Mouse (Mus musculus) thymus, adult 2 months (tissue): ENCODE measurements around the gene Ankrd40. TPM values are rescaled to one million over a fixed set of nuclear protein-coding genes. Genes with fewer than 3 reads are reported as not detected.

Source experiments
- DNase-seq: peaks from one replicate; pipeline ENCODE4 v3.0.0; 2021
- H3K27ac ChIP-seq: fragments of 200-500 bp; 2 replicates; pipeline ENCODE4 v1.5.1; 2012; ENCODE audit warnings: low read length, control low read depth; ENCODE audit not compliant: control insufficient read depth, insufficient read depth
- H3K27me3 ChIP-seq: fragments of 200-500 bp; 2 replicates; pipeline ENCODE4 v1.6.1; 2012; ENCODE audit warnings: mild to moderate bottlenecking, low read length, moderate library complexity, mixed read lengths; ENCODE audit not compliant: control insufficient read depth, insufficient read depth
- H3K36me3 ChIP-seq: fragments of 200-500 bp; 2 replicates; pipeline ENCODE4 v1.6.1; 2012; ENCODE audit warnings: mild to moderate bottlenecking, low read length, moderate library complexity; ENCODE audit not compliant: control insufficient read depth, insufficient read depth
- H3K4me1 ChIP-seq: fragments of 200-500 bp; replicated peaks from 2 replicates; pipeline ENCODE4 v1.6.1; 2012; ENCODE audit warnings: low read length; ENCODE audit not compliant: control insufficient read depth, insufficient read depth
- H3K4me3 ChIP-seq: fragments of 200-500 bp; 2 replicates; pipeline ENCODE4 v1.5.1; 2012; ENCODE audit warnings: mild to moderate bottlenecking, low read length, control low read depth, moderate library complexity; ENCODE audit not compliant: control insufficient read depth, insufficient read depth
- CTCF ChIP-seq: fragments of 200-500 bp; IDR thresholded peaks from 2 replicates; pipeline ENCODE4 v1.5.1; 2012; ENCODE audit warnings: mild to moderate bottlenecking, control low read depth, low read length, moderate library complexity, borderline replicate concordance; ENCODE audit not compliant: control insufficient read depth, poor library complexity, insufficient read depth; ENCODE audit errors: extremely low read depth
- POLR2A ChIP-seq: fragments of 200-500 bp; IDR thresholded peaks from 2 replicates; pipeline ENCODE4 v1.6.1; 2012; ENCODE audit warnings: mild to moderate bottlenecking, low read length, control low read depth, moderate library complexity; ENCODE audit not compliant: control insufficient read depth, poor library complexity, insufficient read depth; ENCODE audit errors: extremely low read depth
- WGBS: fragments of 180-500 bp; shearing (Covaris S2); methylation state at CpG from one replicate; pipeline ENCODE4 v1.1.7; 2018; 5-methylcytosine and 5-hydroxymethylcytosine counted together
- polyA plus RNA-seq: library from polyadenylated mRNA; depleted of rRNA; stranded (reverse); fragments of >200 nt; gene quantifications from 2 replicates; pipeline ENCODE4 v1.2.3, GENCODE M21; 2012

Ankrd40 gene
- polyA plus RNA-seq, 1 experiment, result 120 TPM

DNA sequence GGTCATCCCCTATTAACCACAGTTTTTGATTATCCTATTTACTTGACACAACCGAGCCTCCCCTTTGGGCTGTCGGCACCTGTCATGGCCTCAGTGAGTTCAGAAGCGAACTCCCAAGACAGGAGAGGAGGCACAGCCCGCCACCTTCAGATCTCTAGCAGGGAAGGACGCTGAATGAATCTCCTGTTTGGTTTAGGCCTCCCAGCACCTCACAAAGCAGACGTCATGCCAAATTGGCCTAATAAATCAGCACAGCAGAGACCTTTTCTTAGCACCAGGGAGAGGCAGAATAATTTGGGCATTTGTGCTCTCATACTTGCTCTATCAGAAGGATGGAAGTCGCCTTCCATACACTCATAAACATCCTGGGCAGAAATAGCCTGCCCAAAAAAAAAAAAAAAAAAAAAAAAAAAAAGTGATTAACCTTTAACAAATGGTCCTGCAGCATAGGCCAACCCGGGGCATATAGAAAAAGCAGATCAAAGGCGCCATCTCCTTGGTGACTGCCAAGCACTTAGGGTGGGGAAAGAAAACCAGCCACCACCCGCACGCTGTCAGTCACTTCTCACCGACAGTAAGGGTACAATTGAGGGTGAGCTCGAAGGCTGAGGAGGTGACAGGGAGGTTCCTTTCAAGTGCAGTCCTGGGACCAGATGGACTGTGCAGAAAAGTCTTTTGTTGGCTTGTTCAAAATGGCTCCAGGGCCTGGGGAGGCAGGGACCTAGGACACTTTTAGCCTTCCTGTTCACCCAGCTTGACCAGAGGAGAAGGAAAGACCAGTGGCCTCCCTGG is 14.5 kb downstream of the Ankrd40 start:
- WGBS, result 85% methylated on average over 13 of the region's 13 CpGs
- no peak for DNase-seq
- Histone ChIP-seq H3K4me3 (no peak overlapping the region), H3K27ac (no peak overlapping the region), H3K27me3 (no peaks in the 10 kb centered on the region), H3K4me1 (peaks cover 32% of the 10 kb centered on the region), H3K36me3 (peaks cover 18% of the 10 kb centered on the region)
- no peak for TF ChIP-seq CTCF
- TF ChIP-seq POLR2A, result no peak

DNA sequence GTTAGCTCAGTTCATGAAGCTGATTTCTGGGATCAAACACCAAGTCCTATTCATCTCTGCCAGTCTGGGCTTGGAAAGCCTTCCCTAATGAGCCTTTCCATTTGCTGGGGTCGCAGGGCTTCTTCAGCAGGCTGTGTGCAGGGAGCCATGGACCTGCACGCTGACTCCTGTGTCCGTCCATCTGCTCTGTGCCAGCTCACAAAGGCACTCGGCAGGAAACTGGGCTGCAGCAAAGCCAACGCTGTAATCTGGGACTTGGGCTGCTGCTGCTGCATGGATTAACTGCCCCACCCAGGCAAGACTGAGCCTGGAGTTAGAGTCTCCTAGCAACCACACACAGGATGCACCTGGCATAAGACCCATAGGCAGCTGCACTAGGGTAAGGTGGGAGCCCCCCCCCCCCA is 16.2 kb downstream of the Ankrd40 start:
- Histone ChIP-seq H3K36me3 (peaks cover 12% of the 10 kb centered on the region), H3K27me3 (no peaks in the 10 kb centered on the region), H3K4me3 (no peak overlapping the region), H3K4me1 (peaks cover 32% of the 10 kb centered on the region), H3K27ac (no peak overlapping the region)
- TF ChIP-seq CTCF (no peak), POLR2A (no peak)
- DNase-seq, result peak; percentile 17
- WGBS, result 42% methylated on average over 5 of the region's 5 CpGs

DNA sequence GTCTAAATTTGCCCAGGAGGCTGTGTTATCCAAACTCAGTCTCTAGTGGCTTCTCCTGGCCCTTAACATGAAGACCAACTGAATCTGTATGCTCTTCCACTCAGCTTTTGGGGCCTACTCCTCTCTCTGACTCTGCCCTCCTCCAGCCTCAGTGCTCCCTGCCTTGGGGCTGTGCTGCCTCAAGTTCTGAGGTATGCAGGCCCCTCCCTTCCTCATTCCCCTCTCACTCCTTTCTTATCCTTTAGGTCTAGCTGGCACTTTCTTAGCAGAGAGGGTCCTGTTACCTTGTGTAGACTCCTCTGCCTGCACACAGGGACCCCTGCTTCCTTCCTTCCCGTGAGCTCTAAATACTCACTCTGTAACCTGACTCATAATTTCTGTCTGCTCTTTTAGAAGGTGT is 16.7 kb downstream of the Ankrd40 start:
- no peak for DNase-seq
- peaks cover 32% of the 10 kb centered on the region for H3K4me1 ChIP-seq
- WGBS, result 56% methylated on average over 1 of the region's 1 CpGs
- TF ChIP-seq CTCF (no peak), POLR2A (no peak)
- H3K27ac ChIP-seq, result peak overlapping the region; percentile 55
- no peaks in the 10 kb centered on the region for H3K27me3 ChIP-seq
- peaks cover 6% of the 10 kb centered on the region for H3K36me3 ChIP-seq
- no peak overlapping the region for H3K4me3 ChIP-seq

DNA sequence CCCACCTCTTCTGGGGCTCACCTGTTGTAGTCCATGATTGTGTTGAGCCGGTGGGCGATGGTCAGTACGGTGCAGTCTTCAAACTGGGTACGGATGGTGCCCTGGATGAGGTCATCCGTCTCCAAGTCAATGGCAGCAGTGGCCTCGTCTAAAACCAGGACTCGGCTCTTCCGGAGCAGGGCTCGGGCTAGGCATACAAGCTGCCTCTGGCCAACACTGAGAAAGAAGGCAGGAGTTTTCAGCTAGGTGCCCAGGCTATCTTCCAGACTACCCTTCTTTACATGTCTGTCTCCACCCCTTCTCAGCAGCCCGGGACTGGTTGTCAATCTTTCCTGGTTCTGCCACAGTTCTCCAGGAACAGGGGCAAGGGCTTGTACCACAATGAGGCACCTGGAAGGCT is 18.1 kb downstream of the Ankrd40 start:
- WGBS, result 91% methylated on average over 10 of the region's 10 CpGs
- H3K36me3 ChIP-seq, result no peaks in the 10 kb centered on the region
- no peak overlapping the region for H3K4me3 ChIP-seq
- peaks cover 32% of the 10 kb centered on the region for H3K4me1 ChIP-seq
- H3K27ac ChIP-seq, result no peak overlapping the region
- TF ChIP-seq POLR2A, result no peak
- TF ChIP-seq CTCF, result no peak
- no peak for DNase-seq
- no peaks in the 10 kb centered on the region for H3K27me3 ChIP-seq

DNA sequence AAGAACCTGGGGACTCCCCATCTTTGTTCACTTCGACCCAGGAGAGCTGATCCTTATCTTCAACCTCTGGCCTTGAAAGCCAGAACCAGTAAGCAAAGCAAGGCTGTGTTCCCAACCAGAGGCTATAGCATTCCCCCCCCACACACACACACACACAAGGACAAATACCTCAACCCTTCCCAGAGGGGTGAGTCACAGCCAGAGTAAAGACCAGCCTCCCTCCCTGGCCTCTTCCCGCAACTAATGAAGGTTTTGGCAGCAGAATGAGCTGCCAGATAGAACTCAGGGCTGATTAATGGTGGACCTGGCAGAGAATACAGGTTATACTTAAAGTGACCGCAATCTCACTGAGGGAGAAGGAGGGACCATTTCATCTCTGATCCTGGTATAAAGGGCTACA is 18.8 kb downstream of the Ankrd40 start:
- Histone ChIP-seq H3K27ac (no peak overlapping the region), H3K36me3 (no peaks in the 10 kb centered on the region), H3K4me3 (no peak overlapping the region), H3K4me1 (peaks cover 32% of the 10 kb centered on the region), H3K27me3 (no peaks in the 10 kb centered on the region)
- WGBS, result 77% methylated on average over 3 of the region's 3 CpGs
- no peak for DNase-seq
- TF ChIP-seq CTCF (no peak), POLR2A (no peak)

DNA sequence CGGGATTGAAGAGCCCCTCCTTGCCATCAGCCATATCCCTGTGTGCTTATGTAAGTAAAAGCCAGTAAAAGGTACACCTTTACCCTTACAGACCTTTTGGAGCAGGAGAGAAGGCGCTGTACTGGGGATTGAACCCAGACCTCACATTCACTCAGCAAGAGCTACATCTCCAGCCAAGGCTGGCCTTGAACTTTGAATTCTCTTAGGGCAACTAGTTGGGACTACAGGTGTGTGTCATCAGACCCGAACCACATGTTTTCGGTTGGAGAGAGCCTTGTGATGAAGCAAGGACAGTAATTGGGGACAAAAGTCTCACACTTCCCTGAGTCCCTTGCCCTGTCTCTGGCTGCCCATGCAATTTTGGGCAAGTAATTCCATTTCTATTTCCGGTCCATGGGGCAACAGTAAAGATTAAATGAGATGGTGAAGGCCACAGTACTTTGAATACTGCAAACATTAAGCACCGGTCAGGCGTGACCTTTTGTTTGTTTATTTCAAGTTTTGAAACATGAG is 19.3 kb downstream of the Ankrd40 start:
- DNase-seq, result no peak
- H3K27me3 ChIP-seq, result no peaks in the 10 kb centered on the region
- H3K36me3 ChIP-seq, result no peaks in the 10 kb centered on the region
- no peak overlapping the region for H3K4me3 ChIP-seq
- H3K4me1 ChIP-seq, result peaks cover 32% of the 10 kb centered on the region
- no peak overlapping the region for H3K27ac ChIP-seq
- TF ChIP-seq POLR2A (no peak), CTCF (no peak)
- WGBS, result 95% methylated on average over 7 of the region's 7 CpGs
